In genomic region chr2:126989919-126990318, GRCm38 (mm10) we compare ENCODE assay signal across 25 mouse cellular contexts. TPM values are rescaled to one million over a fixed set of nuclear protein-coding genes. Genes with fewer than 3 reads are reported as not detected.
A peak's percentile ranks its signal among the peaks of the same experiment; 100 is the strongest.
DNase-seq lines count a peak whose midpoint lies in the region; ATAC-seq lines count a peak whose summit lies in the region.
"Had no signal": no experiment of that assay in that cellular context is flagged by ENCODE, and none has a peak within 500 bp of the region (broad histone marks: within the 10 kb centered on the region; RNA-seq: fewer than 3 reads in every experiment).

No protein-coding gene starts in this region.

- no peak for DNase-seq in heart, postnatal 25 days (ENCODE audit: low spot score)
- peak; percentile 35 for DNase-seq in ZHBTc4 (ENCODE audit: low read depth, low spot score)
- peak; percentile 58 for DNase-seq in thymus, postnatal 25 days
- no peak for DNase-seq in embryo, embryonic 9.5 days (ENCODE audit: extremely low spot score)
- DNase-seq: adrenal gland, adult 2 months; cerebellum, adult 11-12 months; cerebellum, postnatal 14 days; gastrocnemius, postnatal 14 days; heart, adult 18-20 months; heart, postnatal 14 days; kidney, adult 8-10 months; kidney, postnatal 10 days; lung, embryonic 14.5 days; right cerebral cortex, postnatal 25 days had no signal

- intact Hi-C loops in heart, postnatal 25 days (cut with DNase I): no loop called here

- 78% methylated on average over 6 of the region's 6 CpGs for WGBS in heart, embryonic 16.5 days
- 60% methylated on average over 6 of the region's 6 CpGs for WGBS in stomach, embryonic 16.5 days

- no peaks in the 10 kb centered on the region for H3K4me1 ChIP-seq in heart, embryonic 16.5 days (ENCODE audit: control insufficient read depth, insufficient read depth, low read length)
- H3K4me1 ChIP-seq in stomach, embryonic 16.5 days (ENCODE audit: control insufficient read depth, insufficient read depth, low read length): no peaks in the 10 kb centered on the region
- H3K4me1 ChIP-seq: forebrain, embryonic 10.5 days; heart, embryonic 12.5 days; hindbrain, embryonic 13.5 days; midbrain, embryonic 13.5 days had no signal

- no peaks in the 10 kb centered on the region for H3K36me3 ChIP-seq in heart, embryonic 16.5 days (ENCODE audit: control insufficient read depth, insufficient read depth)
- H3K36me3 ChIP-seq in stomach, embryonic 16.5 days (ENCODE audit: control insufficient read depth, insufficient read depth, low read length): no peaks in the 10 kb centered on the region
- H3K36me3 ChIP-seq: forebrain, embryonic 10.5 days; heart, embryonic 12.5 days; hindbrain, embryonic 13.5 days; limb, embryonic 15.5 days; midbrain, embryonic 13.5 days had no signal

- ATAC-seq in heart, embryonic 16.5 days (replicated peaks; ENCODE audit: extremely low read depth, insufficient read depth, low FRiP score): peak; percentile 49; the same call in 1 of the 2 replicates
- peak; percentile 33; the same call in 1 of the 2 replicates for ATAC-seq in stomach, embryonic 16.5 days (ENCODE audit: insufficient read depth, low FRiP score)
- no peak for ATAC-seq in erythroid progenitor cell, adult 5-6 weeks (replicated peaks; ENCODE audit: low FRiP score, poor library complexity, severe bottlenecking)
- ATAC-seq: forebrain, embryonic 16.5 days; midbrain, embryonic 13.5 days had no signal

- H3K4me2 ChIP-seq in heart, embryonic 16.5 days (ENCODE audit: low read depth, low read length): no peak overlapping the region
- no peak overlapping the region for H3K4me2 ChIP-seq in stomach, embryonic 16.5 days (ENCODE audit: low read depth, low read length)
- H3K4me2 ChIP-seq: heart, embryonic 12.5 days; hindbrain, embryonic 13.5 days; limb, embryonic 15.5 days; lung, embryonic 14.5 days; midbrain, embryonic 13.5 days had no signal

- H3K9ac ChIP-seq in heart, embryonic 16.5 days (ENCODE audit: low read length): no peak overlapping the region
- H3K9ac ChIP-seq in stomach, embryonic 16.5 days (ENCODE audit: low read length): no peak overlapping the region
- H3K9ac ChIP-seq: heart, embryonic 12.5 days; hindbrain, embryonic 13.5 days; limb, embryonic 15.5 days; liver, embryonic 14.5 days; lung, embryonic 14.5 days; midbrain, embryonic 13.5 days had no signal

- H3K27me3 ChIP-seq in heart, embryonic 16.5 days (ENCODE audit: control insufficient read depth, insufficient read depth, low read length): no peaks in the 10 kb centered on the region
- H3K27me3 ChIP-seq in stomach, embryonic 16.5 days (ENCODE audit: control insufficient read depth, insufficient read depth, low read length): no peaks in the 10 kb centered on the region
- H3K27me3 ChIP-seq: heart, embryonic 12.5 days; hindbrain, embryonic 13.5 days; limb, embryonic 15.5 days; midbrain, embryonic 13.5 days had no signal

- H3K27ac ChIP-seq in heart, embryonic 16.5 days (ENCODE audit: low read length): no peak overlapping the region
- H3K27ac ChIP-seq in stomach, embryonic 16.5 days (ENCODE audit: low read length): no peak overlapping the region
- H3K27ac ChIP-seq: forebrain, embryonic 10.5 days; hindbrain, embryonic 13.5 days; layer of hippocampus, adult 2 months; limb, embryonic 15.5 days; liver, embryonic 14.5 days; midbrain, embryonic 13.5 days had no signal

- no peaks in the 10 kb centered on the region for H3K9me3 ChIP-seq in heart, embryonic 16.5 days (replicated peaks; ENCODE audit: control insufficient read depth, low read length)
- no peaks in the 10 kb centered on the region for H3K9me3 ChIP-seq in stomach, embryonic 16.5 days (replicated peaks; ENCODE audit: control insufficient read depth, low read length)
- H3K9me3 ChIP-seq: forebrain, embryonic 10.5 days; heart, embryonic 12.5 days; hindbrain, embryonic 13.5 days; limb, embryonic 15.5 days; midbrain, embryonic 13.5 days had no signal

- no peak overlapping the region for H3K4me3 ChIP-seq in heart, embryonic 16.5 days (ENCODE audit: low read length)
- no peak overlapping the region for H3K4me3 ChIP-seq in stomach, embryonic 16.5 days (replicated peaks; ENCODE audit: low read length)
- H3K4me3 ChIP-seq: forebrain, embryonic 10.5 days; heart, embryonic 12.5 days; hindbrain, embryonic 13.5 days; layer of hippocampus, adult 2 months; limb, embryonic 15.5 days; midbrain, embryonic 13.5 days had no signal

RNA-seq across cellular contexts. Expression of gene Ap4e1, which starts 18.6 kb away (rescaled TPM):
- 8.1 and 9.2 TPM in 2 replicates for polyA plus RNA-seq in heart, embryonic 16.5 days (2015; fragmentation: Nextera tagmentation; extraction: Ambion mirVana)
- 1 to 10 TPM; 7.0 to 7.2 TPM for total RNA-seq in heart, postnatal 25 days (2021)
- polyA plus RNA-seq in stomach, embryonic 16.5 days (2015; fragmentation: Nextera tagmentation; extraction: Ambion mirVana): 9.9 and 12.7 TPM in 2 replicates
- total RNA-seq in erythroid progenitor cell, adult 5-6 weeks (2015; ENCODE audit: low replicate concordance): 6.7 and 7.6 TPM in 2 replicates
- 9.2 and 17.2 TPM in 2 replicates for total RNA-seq in erythroid progenitor cell, adult 5-6 weeks (2017; ENCODE audit: low replicate concordance)

RNA-seq across cellular contexts. Expression of gene Sppl2a, which starts 56.9 kb away (rescaled TPM):
- 41.5 and 43.6 TPM in 2 replicates for polyA plus RNA-seq in heart, embryonic 16.5 days (2015; fragmentation: Nextera tagmentation; extraction: Ambion mirVana)
- total RNA-seq in heart, postnatal 25 days (2021): 10 to 100 TPM; 45.3 to 53.2 TPM
- 48.9 and 58.0 TPM in 2 replicates for polyA plus RNA-seq in stomach, embryonic 16.5 days (2015; fragmentation: Nextera tagmentation; extraction: Ambion mirVana)
- 22.3 and 36.9 TPM in 2 replicates for total RNA-seq in erythroid progenitor cell, adult 5-6 weeks (2015; ENCODE audit: low replicate concordance)
- total RNA-seq in erythroid progenitor cell, adult 5-6 weeks (2017; ENCODE audit: low replicate concordance): 26.3 and 26.4 TPM in 2 replicates

Comparison
In these comparisons a context has a peak if more than half of its experiments do, and no peak if none do; other contexts are left out.
1. DNase-seq: peak in ZHBTc4 (single experiment) and thymus, postnatal 25 days (single experiment); none in heart, postnatal 25 days (single experiment) and embryo, embryonic 9.5 days (single experiment).